Mouse (Mus musculus): ENCODE results near the gene Exph5.

The Exph5 gene

DNA sequence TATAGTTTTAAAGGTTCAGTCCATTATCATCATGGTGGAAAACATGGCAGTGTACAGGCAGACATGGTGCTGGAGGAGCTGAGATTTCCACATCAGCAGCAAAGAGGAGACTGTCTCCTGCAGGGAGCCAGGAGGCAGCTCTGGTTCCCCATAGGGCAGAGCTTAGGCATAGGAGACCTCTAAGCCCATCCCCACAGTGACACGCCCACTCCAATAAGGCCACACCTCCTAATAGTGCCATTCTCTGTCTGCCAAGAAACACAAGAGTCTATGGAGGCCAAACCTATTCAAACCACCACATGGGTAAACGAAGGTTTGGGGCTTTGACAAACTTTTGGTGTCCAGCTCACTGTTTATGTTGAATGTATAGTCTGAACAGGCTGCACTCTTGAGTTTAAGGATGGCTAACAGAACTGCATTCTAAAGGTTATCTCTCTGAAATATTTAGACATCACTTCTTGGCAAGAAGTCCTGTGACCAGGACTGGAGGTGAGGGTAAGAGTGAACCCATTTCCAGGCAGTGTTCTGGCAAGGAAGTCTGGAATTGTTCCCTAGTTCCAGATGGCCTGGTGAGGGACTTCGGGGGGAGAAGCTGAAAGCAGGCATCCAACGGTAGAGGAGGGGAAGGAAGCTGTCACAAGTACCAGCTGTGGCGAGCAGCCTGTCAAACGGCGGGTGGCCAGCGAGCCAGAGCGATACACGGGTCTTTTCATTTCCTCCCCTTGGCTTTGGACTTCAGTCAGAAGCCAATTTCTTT lies 19.6 kb downstream of the Exph5 start:
- DNase-seq (ENCODE audit: low read depth, low spot score): no peak

DNA sequence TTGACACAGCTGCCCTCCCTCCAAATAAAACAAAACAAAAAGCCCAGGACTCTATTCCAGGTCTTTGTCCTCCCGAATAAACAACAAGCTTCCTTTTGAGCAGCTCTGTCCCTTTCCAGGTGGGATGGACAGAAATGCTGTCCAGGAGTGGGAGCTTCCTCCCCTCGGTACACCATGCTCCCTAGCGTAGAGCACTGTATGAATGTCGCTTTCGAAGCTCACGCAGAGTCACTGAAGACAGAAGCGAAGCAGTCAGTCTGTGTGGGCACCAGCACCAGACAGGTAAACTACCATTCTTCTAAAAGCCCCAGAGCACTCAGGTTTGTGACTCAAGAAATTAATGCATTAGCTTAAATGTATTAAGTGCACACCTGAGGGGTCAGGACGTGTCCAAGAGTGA lies 20.2 kb downstream of the Exph5 start:
- DNase-seq (ENCODE audit: low read depth, low spot score): no peak

DNA sequence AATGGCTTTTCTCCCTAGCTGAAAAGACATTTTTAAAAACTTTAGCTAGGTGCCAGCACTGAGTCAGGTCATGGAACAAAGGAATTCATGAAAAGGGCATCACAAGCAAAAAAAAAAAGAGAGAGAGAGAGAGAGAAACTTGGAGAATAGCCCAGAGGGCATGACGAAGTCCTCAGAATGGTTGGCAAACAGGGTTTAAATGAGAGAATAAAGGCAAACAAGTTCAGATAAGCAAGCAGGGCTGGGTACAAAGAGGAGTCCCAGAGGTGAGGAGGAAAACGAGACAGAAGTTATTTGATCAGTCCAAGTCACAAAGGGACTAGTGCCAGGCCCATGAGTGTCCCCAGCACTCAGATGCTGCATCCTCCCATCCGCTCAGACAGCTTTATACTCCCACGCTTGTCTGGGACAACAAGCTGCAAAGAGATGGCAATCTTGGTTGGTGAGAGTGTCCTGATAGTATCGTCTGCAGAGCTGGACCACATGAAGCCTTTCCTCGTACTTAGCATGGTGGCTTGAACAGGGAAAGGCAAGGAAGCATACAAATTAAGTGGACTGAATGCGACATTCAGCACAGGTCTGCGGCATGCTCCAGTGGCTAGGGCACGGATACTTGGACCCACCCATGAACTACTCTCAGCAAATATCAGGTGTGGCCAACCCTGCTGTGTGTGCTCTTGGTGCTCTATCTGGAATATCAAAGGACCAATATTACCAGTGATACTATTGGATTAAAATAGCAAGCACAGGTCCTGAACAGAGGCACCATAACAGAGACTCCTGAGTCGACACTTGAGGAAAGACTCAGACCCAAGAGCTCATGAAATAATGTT lies 22.2 kb downstream of the Exph5 start:
- DNase-seq (ENCODE audit: low read depth, low spot score): no peak

DNA sequence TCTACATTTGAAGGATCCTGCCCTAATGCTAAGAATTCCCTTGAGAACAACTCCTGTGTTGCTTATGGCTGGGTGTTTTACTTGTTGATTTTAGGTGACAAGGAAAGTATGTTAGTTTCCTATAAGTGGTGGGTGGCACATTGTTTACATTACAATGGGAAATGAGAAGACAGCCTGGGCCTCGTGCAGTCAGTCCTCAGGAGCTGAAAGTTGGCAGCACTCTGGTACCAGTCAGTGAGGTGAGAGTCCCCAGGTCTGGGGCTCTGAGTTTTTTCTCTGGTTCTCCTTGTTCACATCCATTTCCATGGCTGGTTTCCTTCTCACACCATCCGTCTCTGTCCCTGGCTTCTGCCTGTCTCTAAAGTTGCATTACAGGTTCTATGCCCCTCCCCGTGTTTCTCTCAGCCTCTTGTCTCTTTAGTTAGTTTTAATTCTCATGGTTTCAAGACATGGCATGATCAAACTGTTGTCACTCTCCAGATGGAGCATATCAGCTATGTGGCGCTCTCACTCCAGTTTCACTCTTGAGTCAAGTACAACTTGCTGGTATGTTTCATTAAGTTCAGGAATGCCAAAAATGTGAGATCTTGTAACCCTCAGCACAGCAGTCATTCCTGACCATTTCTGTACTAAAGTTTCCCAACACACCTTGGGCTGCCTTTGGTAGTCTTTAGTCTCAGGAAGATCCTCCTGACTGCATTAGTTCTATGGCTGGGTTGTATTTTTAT lies 24.1 kb downstream of the Exph5 start:
- DNase-seq (ENCODE audit: low read depth, low spot score): no peak

DNA sequence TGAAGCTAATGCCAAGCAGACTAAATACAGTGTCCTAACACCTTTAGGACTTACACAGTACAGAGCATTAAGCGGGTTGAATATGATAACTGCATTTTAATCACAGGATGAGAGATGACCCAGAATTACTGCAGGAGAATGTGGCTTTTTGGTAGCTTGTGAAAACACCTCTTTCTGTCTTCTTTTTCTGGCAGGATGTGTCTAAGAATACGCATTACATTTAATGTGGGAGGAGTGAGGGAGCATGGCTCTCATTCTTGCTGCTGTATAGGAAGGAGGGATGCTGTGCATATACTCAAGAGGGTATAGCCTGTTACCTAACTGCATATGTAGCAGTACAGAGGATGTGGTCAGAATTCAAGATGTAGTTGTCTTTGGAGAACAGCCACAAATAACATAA lies 26.7 kb downstream of the Exph5 start:
- DNase-seq (ENCODE audit: low read depth, low spot score): no peak

DNA sequence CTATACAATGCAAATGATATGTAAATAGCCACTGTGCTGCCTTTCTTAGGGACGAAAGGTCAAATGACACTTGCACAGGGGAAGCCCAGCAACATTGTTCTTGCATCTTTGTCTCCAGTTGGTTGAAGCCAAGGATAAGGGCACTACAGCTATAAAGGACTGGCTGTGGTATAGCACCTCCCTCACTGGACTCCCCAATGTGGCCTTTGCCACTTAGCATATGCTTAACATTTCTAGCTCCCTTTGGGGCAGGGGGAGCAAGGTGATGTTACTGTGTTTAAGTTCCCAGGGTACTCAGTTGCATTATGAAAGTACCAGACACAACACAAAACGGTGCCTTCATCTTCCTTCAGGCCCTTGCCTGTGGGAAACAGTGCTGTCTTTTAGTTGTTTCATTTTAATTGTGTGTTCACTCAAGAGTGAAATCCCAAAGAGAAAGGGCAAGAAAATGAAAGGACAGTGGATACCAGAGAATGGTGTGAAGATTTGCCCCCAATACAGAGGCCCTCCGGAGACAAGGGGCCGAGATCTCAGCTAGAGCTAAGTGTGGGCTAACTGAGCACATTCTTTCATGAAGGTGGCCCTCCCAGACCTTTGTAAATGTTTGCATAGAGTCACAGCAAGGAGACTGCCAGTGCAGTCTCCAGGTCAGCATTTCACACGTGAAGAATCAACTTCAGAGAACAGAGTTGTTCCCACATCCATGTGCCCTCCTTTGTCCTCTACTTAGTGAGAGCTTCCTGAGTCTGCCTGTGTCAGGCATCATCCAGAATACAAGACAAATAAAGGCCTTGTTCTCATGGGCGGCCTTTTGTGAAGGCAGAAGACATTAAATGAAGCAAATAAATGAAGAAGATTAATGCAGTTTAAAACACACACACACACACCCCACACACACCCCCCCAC lies 28.1 kb downstream of the Exph5 start:
- no peak for DNase-seq (ENCODE audit: low read depth, low spot score)

DNA sequence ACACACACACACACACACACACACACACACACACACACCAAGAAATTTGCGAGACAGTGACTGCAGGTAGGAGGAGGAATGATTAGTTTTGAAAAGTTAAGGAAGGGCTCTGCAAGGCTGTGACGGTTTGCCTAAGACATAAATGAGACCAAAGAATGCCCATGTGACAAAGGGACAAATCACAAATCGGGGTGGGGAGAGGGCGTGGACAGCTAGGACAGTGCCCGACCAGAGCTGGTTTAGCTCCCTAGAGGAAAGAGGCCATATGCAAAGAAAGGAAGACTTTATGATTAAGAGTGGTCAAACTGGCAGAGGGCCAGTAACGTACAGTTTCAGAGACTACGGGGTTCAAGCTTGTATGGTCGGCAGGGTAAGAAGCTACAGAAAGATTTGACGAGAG lies 28.8 kb downstream of the Exph5 start:
- no peak for DNase-seq (ENCODE audit: low read depth, low spot score)

DNA sequence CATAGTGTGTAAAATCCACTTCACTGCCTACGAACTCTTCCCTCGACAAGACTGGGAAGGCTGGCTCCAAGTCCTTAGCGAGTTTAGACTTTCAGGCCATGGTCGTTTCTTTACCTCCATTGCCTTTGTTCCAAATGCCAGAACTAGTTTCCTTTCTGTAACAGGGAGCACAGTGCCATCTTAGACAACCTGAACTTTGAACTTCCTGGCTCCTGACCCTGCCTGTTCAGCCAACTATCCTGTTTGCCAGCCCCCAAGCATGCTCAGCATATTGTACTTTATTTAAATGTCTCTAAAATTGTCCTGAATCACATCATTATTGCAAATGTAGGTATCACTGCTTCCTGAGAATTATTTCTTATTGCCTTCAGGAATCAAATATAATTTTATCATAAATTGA lies 32.0 kb downstream of the Exph5 start:
- no peak for DNase-seq (ENCODE audit: low read depth, low spot score)

DNA sequence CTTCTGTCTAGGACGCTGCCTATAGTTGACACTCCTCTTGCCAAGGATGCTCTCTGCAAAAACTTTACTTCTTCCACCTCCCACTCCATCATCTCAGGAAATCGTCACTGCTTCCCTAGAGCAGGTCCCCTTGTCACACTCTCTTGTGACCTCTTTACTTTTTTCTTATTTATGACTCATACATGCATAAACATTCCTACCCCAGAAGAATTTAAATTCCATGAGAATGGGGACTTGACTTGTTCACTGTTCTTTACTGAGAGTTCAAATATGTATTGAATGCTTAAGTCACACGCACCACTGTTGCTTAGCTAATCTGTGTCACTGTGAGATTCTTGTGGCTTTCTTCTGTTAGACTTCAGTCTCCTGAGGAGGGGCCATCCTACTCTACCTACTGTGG lies 33.7 kb downstream of the Exph5 start:
- no peak for DNase-seq (ENCODE audit: low read depth, low spot score)

DNA sequence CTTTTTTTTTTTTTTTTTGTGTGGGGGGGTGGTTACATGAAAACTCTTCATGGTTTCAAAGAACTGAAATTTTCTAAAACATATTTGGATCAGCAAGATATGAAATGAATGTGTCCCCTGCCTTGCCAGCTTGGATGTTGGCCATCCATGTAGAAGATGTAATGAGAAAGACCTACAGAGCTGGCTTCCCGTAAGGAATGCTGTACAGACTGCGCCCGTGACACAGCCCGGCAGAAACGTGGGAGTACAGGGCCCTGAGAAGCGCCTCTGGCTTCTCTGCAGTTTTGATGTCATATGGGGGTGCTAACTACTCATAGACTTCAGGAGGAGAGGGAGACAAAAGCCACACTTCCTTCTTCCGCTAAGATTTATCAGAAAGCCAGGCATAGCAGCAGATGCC lies 38.1 kb downstream of the Exph5 start:
- no peak for DNase-seq (ENCODE audit: low read depth, low spot score)

DNA sequence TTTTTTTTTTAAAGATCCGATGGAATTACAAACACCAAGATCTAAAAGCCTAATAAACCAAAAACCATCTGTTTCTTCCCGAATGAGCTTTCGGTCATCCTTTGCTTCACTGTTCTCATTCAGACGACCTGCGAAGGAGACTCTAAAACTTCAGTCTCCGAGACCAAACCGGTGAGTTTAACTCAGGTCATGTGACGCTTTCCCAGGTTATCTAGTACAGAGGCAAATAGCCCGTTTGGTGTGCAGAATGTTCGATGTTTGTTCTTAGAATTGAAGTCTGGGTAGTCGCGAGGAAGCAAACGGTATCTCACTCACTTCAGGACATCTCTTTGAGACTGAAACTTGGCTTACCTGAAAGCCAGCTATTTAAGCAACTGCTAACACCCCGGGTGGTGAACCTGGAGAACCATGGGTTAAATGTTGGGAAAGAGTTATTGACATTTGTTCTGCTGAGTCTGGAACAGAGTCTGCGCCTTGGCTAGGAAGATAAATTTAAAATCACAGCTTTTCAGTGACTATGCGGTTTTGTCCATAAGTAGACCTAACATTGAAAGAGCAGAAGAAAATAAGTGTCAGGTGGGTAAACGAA lies 39.0 kb downstream of the Exph5 start:
- no peak for DNase-seq (ENCODE audit: low read depth, low spot score)

DNA sequence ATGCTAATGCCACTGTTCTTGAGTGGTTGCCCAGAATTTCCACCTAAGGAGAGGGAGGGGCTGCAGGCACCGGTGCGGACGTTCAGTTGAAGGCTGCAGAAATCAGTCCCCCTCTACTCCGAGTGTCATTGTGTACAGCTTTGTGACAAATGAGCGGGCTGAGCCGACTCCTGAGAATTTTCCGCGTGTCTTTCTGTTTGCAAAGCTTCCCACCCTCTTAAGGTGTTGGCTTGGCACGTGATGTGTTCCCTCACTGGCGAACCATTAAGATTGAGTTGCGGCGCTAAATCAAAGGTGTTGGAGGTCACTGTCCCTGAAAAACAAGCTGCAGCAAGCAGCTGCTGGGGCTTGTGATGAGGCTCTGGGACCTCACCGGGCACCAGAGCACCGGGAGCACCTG lies 39.5 kb downstream of the Exph5 start:
- DNase-seq (ENCODE audit: low read depth, low spot score): no peak

DNA sequence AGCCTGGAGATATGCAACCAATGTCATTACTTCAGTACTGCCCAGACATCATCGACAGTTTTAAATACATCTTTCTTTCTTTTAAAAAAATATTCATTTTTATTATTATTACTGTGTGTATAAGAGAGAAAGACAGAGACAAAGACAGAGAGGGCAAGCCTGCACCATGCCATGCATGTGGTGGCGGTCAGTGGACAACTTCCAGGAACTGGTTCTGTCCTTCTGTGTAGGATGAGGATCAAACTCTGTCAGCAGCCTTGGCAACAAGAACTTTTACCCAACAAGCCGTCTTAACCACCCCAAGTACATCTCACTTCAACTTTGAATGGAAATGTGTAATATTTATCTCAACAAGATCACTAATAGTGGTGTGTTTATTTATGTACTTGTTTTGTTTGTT lies 40.5 kb downstream of the Exph5 start:
- no peak for DNase-seq (ENCODE audit: low read depth, low spot score)

DNA sequence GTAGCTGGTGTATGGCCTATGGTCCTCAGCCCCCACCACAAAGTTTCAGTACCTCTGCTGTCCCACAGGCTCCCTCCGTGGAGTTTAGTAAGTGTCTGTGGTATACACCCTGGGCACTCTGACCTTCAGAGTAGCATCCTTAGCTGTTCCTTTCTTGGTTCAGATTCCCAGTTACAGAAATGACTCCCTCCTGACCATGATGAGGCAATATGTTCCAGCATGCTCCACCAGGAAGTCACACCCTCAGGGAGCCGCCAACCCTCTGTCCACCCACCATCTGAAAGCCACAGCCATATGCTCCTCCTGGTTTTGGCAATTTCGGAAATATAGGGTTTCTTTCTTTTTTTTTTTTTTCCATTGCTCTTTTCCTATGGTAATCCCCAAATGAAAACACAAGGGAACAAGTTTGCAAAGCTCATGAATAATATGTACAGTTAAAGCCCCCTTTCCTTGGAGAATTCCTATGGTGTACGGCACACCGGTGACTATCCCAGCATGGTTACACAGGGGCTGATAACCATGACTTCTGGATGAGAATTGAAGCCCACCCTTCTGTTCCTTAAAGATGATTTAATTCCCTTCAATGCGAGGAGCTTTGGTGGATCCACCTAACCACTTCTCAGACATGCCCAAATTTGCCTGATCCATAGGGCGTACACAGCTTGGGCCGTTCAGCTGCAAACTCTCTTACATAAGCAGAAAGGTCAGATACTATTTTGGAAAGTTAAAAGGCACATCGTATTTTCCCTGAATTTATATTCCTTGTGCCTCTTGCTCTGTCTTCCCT lies 43.4 kb downstream of the Exph5 start:
- DNase-seq (ENCODE audit: low read depth, low spot score): no peak

DNA sequence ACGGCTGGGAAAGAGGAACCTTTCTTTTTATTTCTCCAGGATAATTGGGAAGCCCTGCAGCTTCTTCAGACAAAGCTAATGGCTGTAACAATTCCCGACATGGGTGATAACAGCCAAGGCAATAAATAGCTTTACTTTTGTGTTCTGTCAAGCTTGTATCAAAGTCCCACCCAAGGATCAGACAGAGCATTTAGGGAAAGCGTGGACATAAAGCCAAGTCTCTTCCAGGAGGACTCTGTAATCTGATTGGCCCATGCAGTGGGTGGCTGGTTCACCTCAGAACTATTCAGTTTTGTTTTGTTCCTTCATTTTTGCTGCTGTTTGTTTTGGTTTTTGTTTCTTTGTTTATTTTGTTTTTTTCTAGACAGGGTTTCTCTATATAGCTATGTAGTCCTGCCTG lies 44.3 kb downstream of the Exph5 start:
- DNase-seq (ENCODE audit: low read depth, low spot score): no peak

DNA sequence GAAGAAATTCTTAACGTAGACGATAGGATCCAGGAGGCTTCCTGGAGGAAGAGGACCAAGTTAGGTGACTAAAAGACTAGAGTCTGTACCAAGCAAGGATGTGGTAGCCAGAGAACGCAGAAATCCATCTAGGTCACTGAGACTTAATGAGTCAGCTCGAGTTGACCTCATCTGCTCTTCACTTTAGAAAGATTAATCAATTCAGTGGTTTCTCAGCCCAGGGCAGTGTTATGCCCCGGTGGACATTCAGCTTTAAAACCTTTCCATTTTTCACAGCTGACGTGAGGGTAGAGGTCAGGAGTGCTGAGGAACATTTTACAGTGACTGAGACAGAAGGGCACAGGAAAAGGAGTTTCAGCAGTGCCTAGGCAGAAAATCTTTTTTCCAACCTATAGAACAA lies 44.9 kb downstream of the Exph5 start:
- no peak for DNase-seq (ENCODE audit: low read depth, low spot score)

DNA sequence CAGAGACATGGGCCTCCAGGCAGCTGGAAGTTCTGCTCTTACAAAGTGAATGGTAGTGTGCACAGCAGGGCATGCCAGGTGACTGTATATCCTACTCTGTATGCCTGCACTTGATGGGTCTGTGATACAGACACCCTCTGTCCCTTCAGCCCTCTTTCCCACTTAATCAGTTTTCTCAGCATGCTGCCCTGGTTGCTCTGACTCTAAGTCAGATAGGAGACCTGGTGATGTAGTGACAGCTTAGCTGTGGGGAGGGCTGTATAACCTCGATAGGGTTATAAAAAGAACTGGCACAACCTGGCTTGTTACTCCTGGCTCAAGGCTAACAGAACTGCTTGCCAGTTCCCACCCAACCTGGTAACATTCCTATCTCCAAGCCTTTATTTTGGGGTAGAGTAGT lies 47.7 kb downstream of the Exph5 start:
- DNase-seq (ENCODE audit: low read depth, low spot score): no peak

DNA sequence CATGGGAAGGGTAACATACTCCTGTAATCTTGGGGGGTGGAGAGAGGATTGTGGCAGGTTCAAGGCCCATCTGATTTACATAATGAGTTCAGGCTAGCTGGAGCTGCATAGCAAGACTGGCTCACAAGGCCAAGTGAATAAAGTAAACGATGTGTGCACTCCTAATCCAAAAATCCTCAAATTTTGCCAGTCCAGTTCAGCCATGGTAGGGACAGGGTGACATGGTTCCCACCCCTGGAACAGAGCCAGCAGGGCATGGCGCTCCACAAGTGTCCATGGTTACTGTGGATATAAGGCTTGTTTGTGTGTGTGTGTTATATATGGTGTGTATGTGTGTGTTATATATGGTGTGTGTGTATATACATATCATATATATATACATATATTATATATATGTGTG lies 48.9 kb downstream of the Exph5 start:
- no peak for DNase-seq (ENCODE audit: low read depth, low spot score)

DNA sequence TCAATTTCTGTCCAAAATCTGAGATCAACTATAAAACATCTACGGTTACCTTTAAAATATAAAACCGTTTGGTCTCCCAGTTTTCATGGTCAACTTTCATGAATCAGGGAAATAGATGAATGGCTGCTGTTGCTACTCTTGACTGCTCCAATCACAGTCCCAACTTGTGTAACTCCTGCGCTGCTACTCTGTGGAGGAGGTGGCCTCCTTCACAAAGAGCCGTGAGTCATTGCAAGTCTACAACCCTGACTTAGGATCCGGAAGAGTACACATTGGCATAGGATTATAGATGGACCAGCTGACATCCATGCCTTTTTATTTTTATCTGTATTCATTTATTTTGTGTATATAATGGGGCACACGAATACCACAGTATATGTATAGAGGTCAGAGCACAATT lies 50.4 kb downstream of the Exph5 start:
- no peak for DNase-seq (ENCODE audit: low read depth, low spot score)

DNA sequence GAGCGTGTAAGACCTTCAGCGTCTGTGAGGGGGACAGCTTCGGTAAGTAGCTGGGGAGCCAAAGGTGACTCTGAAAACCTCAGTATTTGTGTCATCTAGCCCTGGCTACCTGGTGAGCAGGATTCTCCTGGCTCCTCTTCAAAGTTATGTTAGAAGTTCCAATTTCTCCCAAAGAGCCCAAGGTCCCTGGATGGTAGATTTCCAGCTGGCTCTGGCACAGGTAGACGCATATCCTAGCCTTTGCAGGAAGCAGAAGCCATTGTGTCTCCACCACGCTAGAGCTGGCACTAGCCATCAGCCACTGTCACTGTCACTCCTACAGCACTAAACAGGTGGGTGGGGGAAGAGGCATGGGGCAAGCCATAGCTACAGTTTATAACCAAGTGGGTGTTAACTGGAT lies 51.7 kb downstream of the Exph5 start:
- DNase-seq (ENCODE audit: low read depth, low spot score): no peak
